ENCODE assay signal across 9 mouse cellular contexts in genomic region chr11:84823484-84823897, GRCm38 (mm10). TPM values are rescaled to one million over a fixed set of nuclear protein-coding genes. Genes with fewer than 3 reads are reported as not detected.
DNase-seq lines count a peak whose midpoint lies in the region; ATAC-seq lines count a peak whose summit lies in the region.
"Had no signal": no experiment of that assay in that cellular context is flagged by ENCODE, and none has a peak within 500 bp of the region (broad histone marks: within the 10 kb centered on the region; RNA-seq: fewer than 3 reads in every experiment).

No protein-coding gene starts in this region.

- H3K36me3 ChIP-seq in hindbrain, embryonic 10.5 days, result peaks cover 24% of the 10 kb centered on the region; the same call in 1 of the 2 replicates
- no peaks in the 10 kb centered on the region for H3K36me3 ChIP-seq in hindbrain, embryonic 14.5 days (replicated peaks; ENCODE audit: control insufficient read depth, insufficient read depth)
- peaks cover 21% of the 10 kb centered on the region for H3K36me3 ChIP-seq in embryonic facial prominence, embryonic 10.5 days (replicated peaks)
- no peaks in the 10 kb centered on the region for H3K36me3 ChIP-seq in hindbrain, embryonic 11.5 days (ENCODE audit: control insufficient read depth, insufficient read depth, low read length)

- ATAC-seq in hindbrain, embryonic 14.5 days (ENCODE audit: low FRiP score), result no peak
- ATAC-seq in hindbrain, embryonic 11.5 days (ENCODE audit: low FRiP score), result no peak

- no peak for DNase-seq in hindbrain, embryonic 10.5 days (ENCODE audit: low spot score)
- no peak for DNase-seq in hindbrain, embryonic 14.5 days (ENCODE audit: low spot score)
- DNase-seq in embryonic facial prominence, embryonic 10.5 days (ENCODE audit: low spot score), result no peak
- peak; percentile 58 for DNase-seq in heart, postnatal 14 days
- peak; percentile 85 to 93 for DNase-seq in spleen, postnatal 10 days (ENCODE audit: low spot score in 2 of 2)
- no peak for DNase-seq in urinary bladder, postnatal 36 days (ENCODE audit: low spot score in 2 of 2)
- no peak for DNase-seq in kidney, adult 11 months
- DNase-seq in hindbrain, embryonic 11.5 days (ENCODE audit: low spot score), result no peak
- DNase-seq: kidney, postnatal 4 days had no signal

- H3K9ac ChIP-seq in hindbrain, embryonic 14.5 days, result no peak overlapping the region
- H3K9ac ChIP-seq in hindbrain, embryonic 11.5 days (ENCODE audit: low read depth, low read length), result no peak overlapping the region

- intact Hi-C loops in heart, postnatal 14 days (cut with DNase I), result loop anchor here (5.0 kb wide), 1 partner anchor 311 kb away; the partner anchor contains the start of gene Aatf

- no peak overlapping the region for H3K4me2 ChIP-seq in hindbrain, embryonic 14.5 days (replicated peaks)
- no peak overlapping the region for H3K4me2 ChIP-seq in hindbrain, embryonic 11.5 days (replicated peaks; ENCODE audit: low read depth, low read length)

- no peaks in the 10 kb centered on the region for H3K9me3 ChIP-seq in hindbrain, embryonic 10.5 days
- H3K9me3 ChIP-seq in hindbrain, embryonic 14.5 days (ENCODE audit: control insufficient read depth, low read length), result no peaks in the 10 kb centered on the region
- H3K9me3 ChIP-seq in embryonic facial prominence, embryonic 10.5 days, result no peaks in the 10 kb centered on the region
- no peaks in the 10 kb centered on the region for H3K9me3 ChIP-seq in hindbrain, embryonic 11.5 days (ENCODE audit: control insufficient read depth, low read length)

- peak overlapping the region; percentile 3; the same call in 1 of the 2 replicates for H3K4me3 ChIP-seq in hindbrain, embryonic 10.5 days
- H3K4me3 ChIP-seq in hindbrain, embryonic 14.5 days (replicated peaks; ENCODE audit: low read length), result no peak overlapping the region
- no peak overlapping the region for H3K4me3 ChIP-seq in embryonic facial prominence, embryonic 10.5 days
- no peak overlapping the region for H3K4me3 ChIP-seq in hindbrain, embryonic 11.5 days (ENCODE audit: low read depth, low read length)

- peaks cover 28% of the 10 kb centered on the region for H3K4me1 ChIP-seq in hindbrain, embryonic 10.5 days (replicated peaks)
- peaks cover 2% of the 10 kb centered on the region; the same call in 1 of the 2 replicates for H3K4me1 ChIP-seq in hindbrain, embryonic 14.5 days (replicated peaks; ENCODE audit: control insufficient read depth, insufficient read depth, low read length)
- peaks cover 22% of the 10 kb centered on the region for H3K4me1 ChIP-seq in embryonic facial prominence, embryonic 10.5 days
- 0 out of 2 replicates have a peak, but pooled peaks cover 3% of the 10 kb centered on the region for H3K4me1 ChIP-seq in hindbrain, embryonic 11.5 days (replicated peaks; ENCODE audit: control insufficient read depth, insufficient read depth, low read length)

- 72% methylated on average over 10 of the region's 10 CpGs for WGBS in hindbrain, embryonic 10.5 days
- 77% methylated on average over 10 of the region's 10 CpGs for WGBS in hindbrain, embryonic 14.5 days
- 68% methylated on average over 10 of the region's 10 CpGs for WGBS in embryonic facial prominence, embryonic 10.5 days
- WGBS in hindbrain, embryonic 11.5 days, result 73% methylated on average over 10 of the region's 10 CpGs

- no peaks in the 10 kb centered on the region for H3K27me3 ChIP-seq in hindbrain, embryonic 10.5 days (ENCODE audit: insufficient read depth, poor library complexity, severe bottlenecking)
- H3K27me3 ChIP-seq in hindbrain, embryonic 14.5 days (ENCODE audit: control insufficient read depth, insufficient read depth, low read length), result no peaks in the 10 kb centered on the region
- no peaks in the 10 kb centered on the region for H3K27me3 ChIP-seq in embryonic facial prominence, embryonic 10.5 days (replicated peaks; ENCODE audit: low read depth, poor library complexity, severe bottlenecking)
- H3K27me3 ChIP-seq in hindbrain, embryonic 11.5 days (ENCODE audit: control insufficient read depth, insufficient read depth, low read length), result no peaks in the 10 kb centered on the region

- H3K27ac ChIP-seq in hindbrain, embryonic 10.5 days, result no peak overlapping the region
- H3K27ac ChIP-seq in hindbrain, embryonic 14.5 days, result no peak overlapping the region
- H3K27ac ChIP-seq in embryonic facial prominence, embryonic 10.5 days (replicated peaks), result peak overlapping the region; percentile 60; the same call in 1 of the 2 replicates
- H3K27ac ChIP-seq in hindbrain, embryonic 11.5 days (ENCODE audit: low read depth, low read length), result no peak overlapping the region

RNA-seq across cellular contexts. Expression of gene Mrm1, which starts 4.2 kb away (rescaled TPM):
- polyA plus RNA-seq in hindbrain, embryonic 10.5 days (2016; fragmentation: Nextera tagmentation; extraction: Ambion mirVana), result 12.2 and 13.9 TPM in 2 replicates
- 12.2 and 16.0 TPM in 2 replicates for polyA plus RNA-seq in hindbrain, embryonic 14.5 days (2014; fragmentation: Nextera tagmentation; extraction: Ambion mirVana)
- 10.0 and 12.0 TPM in 2 replicates for polyA plus RNA-seq in embryonic facial prominence, embryonic 10.5 days (2016; fragmentation: Nextera tagmentation; extraction: Ambion mirVana)
- total RNA-seq in heart, postnatal 14 days (2021), result 10 to 100 TPM; 16.6 to 22.8 TPM
- polyA plus RNA-seq in hindbrain, embryonic 11.5 days (2014; fragmentation: Nextera tagmentation; extraction: Ambion mirVana), result 11.2 and 13.3 TPM in 2 replicates

RNA-seq across cellular contexts. Expression of gene Dhrs11, which starts 5.3 kb away (rescaled TPM):
- 13.1 and 15.1 TPM in 2 replicates for polyA plus RNA-seq in hindbrain, embryonic 10.5 days (2016; fragmentation: Nextera tagmentation; extraction: Ambion mirVana)
- 10.2 and 10.5 TPM in 2 replicates for polyA plus RNA-seq in hindbrain, embryonic 14.5 days (2014; fragmentation: Nextera tagmentation; extraction: Ambion mirVana)
- polyA plus RNA-seq in embryonic facial prominence, embryonic 10.5 days (2016; fragmentation: Nextera tagmentation; extraction: Ambion mirVana), result 10.4 and 11.8 TPM in 2 replicates
- total RNA-seq in heart, postnatal 14 days (2021), result 100 to 1,000 TPM; 114 to 125 TPM
- polyA plus RNA-seq in hindbrain, embryonic 11.5 days (2014; fragmentation: Nextera tagmentation; extraction: Ambion mirVana), result 12.4 and 15.2 TPM in 2 replicates

RNA-seq across cellular contexts. Expression of gene Ggnbp2, which starts 47.1 kb away (rescaled TPM):
- polyA plus RNA-seq in hindbrain, embryonic 10.5 days (2016; fragmentation: Nextera tagmentation; extraction: Ambion mirVana), result 53.4 and 56.5 TPM in 2 replicates
- 67.6 and 69.7 TPM in 2 replicates for polyA plus RNA-seq in hindbrain, embryonic 14.5 days (2014; fragmentation: Nextera tagmentation; extraction: Ambion mirVana)
- polyA plus RNA-seq in embryonic facial prominence, embryonic 10.5 days (2016; fragmentation: Nextera tagmentation; extraction: Ambion mirVana), result 52.0 and 53.9 TPM in 2 replicates
- 10 to 100 TPM; 49.6 to 55.7 TPM for total RNA-seq in heart, postnatal 14 days (2021)
- 77.1 and 77.3 TPM in 2 replicates for polyA plus RNA-seq in hindbrain, embryonic 11.5 days (2014; fragmentation: Nextera tagmentation; extraction: Ambion mirVana)

RNA-seq across cellular contexts. Expression of gene Myo19, which starts 56.5 kb away (rescaled TPM):
- polyA plus RNA-seq in hindbrain, embryonic 10.5 days (2016; fragmentation: Nextera tagmentation; extraction: Ambion mirVana), result 9.9 and 11.3 TPM in 2 replicates
- polyA plus RNA-seq in hindbrain, embryonic 14.5 days (2014; fragmentation: Nextera tagmentation; extraction: Ambion mirVana), result 6.0 and 6.1 TPM in 2 replicates
- 11.9 and 15.3 TPM in 2 replicates for polyA plus RNA-seq in embryonic facial prominence, embryonic 10.5 days (2016; fragmentation: Nextera tagmentation; extraction: Ambion mirVana)
- total RNA-seq in heart, postnatal 14 days (2021), result 10 to 100 TPM; 10.6 to 10.7 TPM
- 7.2 and 7.7 TPM in 2 replicates for polyA plus RNA-seq in hindbrain, embryonic 11.5 days (2014; fragmentation: Nextera tagmentation; extraction: Ambion mirVana)

RNA-seq across cellular contexts. Expression of gene Pigw, which starts 56.6 kb away (rescaled TPM):
- 2.6 and 2.7 TPM in 2 replicates for polyA plus RNA-seq in hindbrain, embryonic 10.5 days (2016; fragmentation: Nextera tagmentation; extraction: Ambion mirVana)
- polyA plus RNA-seq in hindbrain, embryonic 14.5 days (2014; fragmentation: Nextera tagmentation; extraction: Ambion mirVana), result 2.7 and 3.1 TPM in 2 replicates
- polyA plus RNA-seq in embryonic facial prominence, embryonic 10.5 days (2016; fragmentation: Nextera tagmentation; extraction: Ambion mirVana), result 2.5 and 2.8 TPM in 2 replicates
- total RNA-seq in heart, postnatal 14 days (2021), result 1 to 10 TPM; 5.3 to 6.0 TPM
- polyA plus RNA-seq in hindbrain, embryonic 11.5 days (2014; fragmentation: Nextera tagmentation; extraction: Ambion mirVana), result 3.8 and 4.0 TPM in 2 replicates

Comparison
In these comparisons a context has a peak if more than half of its experiments do, and no peak if none do; other contexts are left out.
1. DNase-seq: peak in heart, postnatal 14 days (2 of 2) and spleen, postnatal 10 days (2 of 2); none in hindbrain, embryonic 10.5 days (single experiment), hindbrain, embryonic 14.5 days (single experiment), embryonic facial prominence, embryonic 10.5 days (single experiment), urinary bladder, postnatal 36 days (0 of 2), kidney, adult 11 months (single experiment) and hindbrain, embryonic 11.5 days (single experiment).